Mouse (Mus musculus): Measurements from ENCODE around the gene Rps3.

The Rps3 gene

DNA sequence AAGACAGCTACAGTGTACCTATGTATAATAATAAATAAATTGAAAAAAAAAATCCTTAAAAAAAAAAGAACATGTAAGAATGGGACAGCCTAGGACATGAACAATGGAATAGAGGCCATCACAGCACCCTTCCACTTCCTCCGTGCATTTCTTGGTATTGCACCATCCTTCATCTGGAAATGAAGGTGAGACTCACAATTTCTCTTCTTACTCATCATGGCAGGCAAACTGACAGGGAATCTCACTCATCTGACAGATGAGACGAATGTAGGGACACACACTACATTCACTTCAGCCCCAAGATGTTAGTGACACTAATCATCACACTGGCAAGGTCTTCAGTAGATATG, 8.0 kb downstream of the Rps3 start:
- DNase-seq (ENCODE audit: low read depth, low spot score), result no peak

DNA sequence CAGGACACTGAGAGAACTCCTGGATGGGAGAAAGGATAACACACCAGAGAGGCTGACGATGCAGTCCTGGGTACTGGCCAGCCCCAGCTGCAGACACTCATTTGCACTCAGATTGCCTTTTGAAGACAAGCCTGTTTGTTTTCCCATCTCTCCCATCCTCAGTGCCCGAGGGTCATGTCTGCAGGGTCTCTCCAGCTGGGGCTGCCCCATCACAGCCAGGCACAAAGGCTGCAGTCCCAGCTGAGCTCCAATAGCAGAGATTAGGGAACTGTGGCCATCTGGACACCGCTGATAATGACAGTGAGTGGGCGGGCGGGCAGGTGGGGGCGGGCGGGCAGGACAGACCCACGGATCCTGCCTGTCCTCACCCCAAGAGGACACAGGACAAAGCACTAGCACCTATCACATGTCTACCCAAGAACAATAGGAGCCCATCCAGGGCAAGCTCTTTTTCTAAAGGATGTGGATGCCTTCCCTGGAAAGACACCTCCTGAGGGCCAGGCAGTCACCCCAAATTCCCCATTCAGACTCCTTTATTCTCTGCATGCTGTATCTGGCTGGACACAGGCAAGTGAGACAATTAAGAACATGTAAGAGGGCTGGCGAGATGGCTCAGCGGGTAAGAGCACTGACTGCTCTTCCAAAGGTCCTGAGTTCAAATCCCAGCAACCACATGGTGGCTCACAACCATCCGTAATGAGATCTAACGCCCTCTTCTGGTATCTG, 8.5 kb downstream of the Rps3 start:
- DNase-seq (ENCODE audit: low read depth, low spot score), result no peak

DNA sequence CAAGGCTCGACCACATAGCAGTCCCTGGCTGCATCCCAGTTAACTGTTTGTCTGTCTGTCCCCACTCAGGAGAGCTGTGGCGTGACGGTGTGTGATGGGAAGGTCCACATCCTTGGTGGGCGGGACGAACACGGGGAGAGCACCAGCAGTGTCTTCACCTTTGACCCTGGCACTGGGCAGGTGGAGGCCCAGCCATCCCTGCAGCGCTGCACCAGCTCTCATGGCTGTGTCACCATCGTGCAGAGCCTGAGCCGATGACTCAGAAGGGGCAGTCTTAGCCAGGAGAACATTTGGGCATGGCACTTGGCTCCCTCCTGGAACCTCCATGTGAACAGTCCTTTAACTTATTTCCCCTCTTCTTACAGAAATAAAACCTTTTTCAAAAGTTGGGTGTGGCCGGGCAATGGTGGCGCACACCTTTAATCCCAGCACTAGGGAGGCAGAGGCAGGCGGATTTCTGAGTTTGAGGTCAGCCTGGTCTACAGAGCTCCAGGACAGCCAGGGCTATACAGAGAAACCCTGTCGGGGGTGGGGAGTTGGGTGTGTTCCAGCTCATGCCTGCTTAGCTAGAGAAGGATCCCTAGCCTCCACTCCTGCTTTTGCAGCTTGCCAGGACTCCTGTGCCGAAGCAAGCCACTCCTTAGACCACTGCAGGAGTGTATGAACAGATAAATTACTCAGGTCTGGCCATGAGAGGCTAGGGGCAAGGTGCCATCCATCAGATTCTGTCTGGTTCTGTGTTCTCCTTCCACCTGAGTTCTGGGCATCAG, 9.7 kb downstream of the Rps3 start:
- no peak for DNase-seq (ENCODE audit: low read depth, low spot score)

DNA sequence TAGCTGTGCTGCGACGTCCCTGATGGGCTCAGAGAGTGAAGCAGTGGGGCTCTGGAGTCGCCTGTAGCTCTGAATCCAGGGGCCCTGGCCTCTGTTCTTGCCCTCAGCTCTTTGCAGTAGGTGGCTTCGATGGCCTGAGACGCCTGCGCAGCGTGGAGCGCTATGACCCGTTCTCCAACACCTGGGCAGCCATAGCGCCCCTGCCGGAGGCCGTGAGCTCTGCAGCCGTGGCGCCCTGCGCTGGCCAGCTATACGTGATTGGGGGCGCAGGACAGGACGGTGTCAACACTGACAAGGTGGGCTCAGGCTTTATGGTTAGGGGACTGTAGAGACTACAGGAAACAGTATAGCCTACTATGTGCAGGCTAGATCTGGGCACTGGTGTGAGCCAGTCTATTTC, 12.0 kb downstream of the Rps3 start:
- no peak for DNase-seq (ENCODE audit: low read depth, low spot score)

DNA sequence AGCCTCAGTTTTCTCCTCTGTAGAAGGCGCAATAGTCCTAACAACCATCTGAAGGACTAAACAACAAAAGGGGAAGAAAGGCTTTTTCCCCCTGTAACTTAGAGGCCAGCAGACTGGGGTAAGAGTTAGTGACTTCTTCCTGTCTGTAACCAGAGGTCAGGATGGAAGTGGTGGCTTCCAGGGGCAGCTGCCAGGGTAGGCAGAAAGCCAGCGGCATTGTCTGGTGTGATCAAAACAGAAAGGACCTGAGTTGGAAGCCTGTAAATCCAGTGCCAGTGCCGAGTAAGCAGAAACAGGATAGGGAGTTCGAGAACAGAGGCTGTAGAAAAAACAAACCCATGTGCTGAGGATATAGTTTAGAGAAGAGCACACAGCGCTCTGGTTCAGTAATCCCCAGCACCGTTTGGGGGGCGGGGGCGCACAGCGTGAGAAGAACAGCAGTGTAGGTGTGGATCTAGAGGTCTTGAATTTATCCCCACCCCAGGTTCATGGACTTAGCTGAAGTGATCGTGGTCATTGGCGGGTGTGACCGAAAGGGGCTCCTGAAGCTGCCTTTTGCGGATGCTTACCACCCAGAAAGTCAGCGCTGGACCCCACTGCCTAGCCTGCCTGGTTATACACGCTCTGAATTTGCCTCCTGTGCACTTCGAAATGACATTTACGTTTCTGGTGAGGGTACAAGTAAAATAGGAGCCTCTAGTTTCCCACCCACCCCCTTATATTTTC, 13.7 kb downstream of the Rps3 start:
- DNase-seq (ENCODE audit: low read depth, low spot score), result no peak

DNA sequence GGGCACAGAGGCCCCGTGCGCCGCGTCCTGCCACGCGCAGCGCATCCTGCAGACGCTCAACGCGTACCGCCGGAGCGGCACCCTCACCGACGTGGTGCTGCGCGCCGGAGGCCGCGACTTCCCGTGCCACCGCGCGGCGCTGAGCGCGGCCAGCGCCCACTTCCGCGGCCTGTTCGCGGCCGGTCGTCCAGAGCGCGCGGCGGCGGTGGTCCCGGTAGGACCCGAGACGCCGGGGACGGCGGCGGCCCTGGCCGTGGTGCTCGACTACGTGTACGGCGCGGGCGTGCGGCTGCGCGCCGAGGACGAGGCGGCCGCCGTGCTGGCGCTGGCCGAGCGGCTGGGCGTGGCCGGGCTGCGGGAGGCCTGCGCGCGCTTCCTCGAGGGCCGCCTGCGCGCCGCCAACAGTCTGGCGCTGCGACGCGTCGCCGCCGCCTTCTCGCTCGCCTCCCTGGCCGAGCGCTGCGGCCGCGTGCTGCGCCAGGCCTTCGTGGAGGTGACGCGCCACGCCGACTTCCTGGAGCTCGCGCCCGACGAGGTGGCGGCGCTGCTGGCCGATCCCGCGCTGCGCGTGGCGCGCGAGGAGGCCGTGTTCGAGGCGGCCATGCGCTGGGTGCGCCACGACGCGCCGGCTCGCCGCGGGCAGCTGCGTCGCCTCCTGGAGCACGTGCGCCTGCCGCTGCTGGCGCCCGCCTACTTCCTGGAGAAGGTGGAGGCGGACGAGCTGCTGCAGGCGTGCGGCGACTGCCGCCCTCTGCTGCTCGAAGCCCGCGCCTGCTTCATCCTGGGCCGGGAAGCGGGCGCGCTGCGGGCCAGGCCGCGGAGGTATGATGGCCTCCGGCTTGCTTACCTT, 15.0 kb downstream of the Rps3 start:
- DNase-seq (ENCODE audit: low read depth, low spot score), result no peak

DNA sequence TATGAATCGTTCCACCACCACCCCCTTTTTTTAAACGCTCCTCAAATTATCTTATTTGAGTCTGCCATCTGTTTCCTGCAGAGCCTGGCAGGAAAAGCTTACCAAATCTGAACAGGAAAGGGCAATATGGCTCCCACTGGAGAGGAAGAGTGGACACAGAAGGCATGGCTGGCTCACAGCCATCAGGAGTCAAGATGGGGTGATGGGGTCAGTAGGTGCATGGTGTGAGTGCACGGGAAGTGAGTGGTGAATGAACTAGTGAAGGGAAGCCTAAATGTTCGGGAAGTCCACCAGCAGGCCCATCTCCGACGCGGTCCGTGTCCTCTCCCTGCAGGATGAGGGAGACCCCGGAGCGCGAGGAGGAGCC, 15.6 kb downstream of the Rps3 start:
- DNase-seq (ENCODE audit: low read depth, low spot score), result no peak

DNA sequence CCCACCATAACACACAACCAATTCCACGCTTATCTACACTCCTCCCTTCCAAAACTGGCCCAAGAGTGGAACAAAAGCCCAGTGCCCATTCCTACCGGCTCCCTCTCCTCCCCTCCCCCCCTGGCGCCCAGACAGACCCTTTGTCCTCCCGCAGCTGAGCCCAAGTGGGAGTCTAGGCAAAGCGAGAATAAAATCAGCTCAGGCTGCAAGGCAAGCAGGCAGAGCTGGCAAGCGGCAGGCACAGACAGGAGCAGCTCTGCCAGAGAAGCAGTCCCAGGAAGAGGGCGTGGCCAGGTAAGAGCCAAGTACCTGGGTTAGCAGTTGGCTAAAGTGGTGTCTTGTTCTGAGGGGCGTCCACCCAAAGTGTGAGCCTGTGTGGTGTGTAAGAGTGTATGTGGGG, 17.7 kb downstream of the Rps3 start, which contains the start of gene Klhl35:
TSS of gene Klhl35 (plus strand) at position 194 of the 400 bp plus-strand sequence.
- no peak for DNase-seq (ENCODE audit: low read depth, low spot score)

DNA sequence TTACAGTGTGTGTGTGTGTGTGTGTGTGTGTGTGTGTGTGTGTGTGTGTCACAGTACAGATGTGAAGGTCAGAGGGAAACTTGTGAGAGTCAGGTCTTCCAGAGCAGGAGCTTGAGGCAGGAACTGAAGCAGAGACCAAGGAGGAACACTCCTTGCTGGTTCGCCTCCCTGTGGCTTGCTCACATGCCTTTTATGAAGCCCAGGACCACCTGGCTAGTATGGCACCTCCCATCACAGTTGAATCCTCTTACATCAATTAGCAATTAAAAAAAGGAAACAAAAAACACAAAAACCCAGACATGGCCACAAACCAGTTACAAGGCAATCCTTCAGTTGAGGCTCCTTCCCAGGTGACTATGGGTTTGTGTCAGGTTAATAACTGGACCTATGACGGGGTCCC, 20.4 kb downstream of the Rps3 start:
- no peak for DNase-seq (ENCODE audit: low read depth, low spot score)

DNA sequence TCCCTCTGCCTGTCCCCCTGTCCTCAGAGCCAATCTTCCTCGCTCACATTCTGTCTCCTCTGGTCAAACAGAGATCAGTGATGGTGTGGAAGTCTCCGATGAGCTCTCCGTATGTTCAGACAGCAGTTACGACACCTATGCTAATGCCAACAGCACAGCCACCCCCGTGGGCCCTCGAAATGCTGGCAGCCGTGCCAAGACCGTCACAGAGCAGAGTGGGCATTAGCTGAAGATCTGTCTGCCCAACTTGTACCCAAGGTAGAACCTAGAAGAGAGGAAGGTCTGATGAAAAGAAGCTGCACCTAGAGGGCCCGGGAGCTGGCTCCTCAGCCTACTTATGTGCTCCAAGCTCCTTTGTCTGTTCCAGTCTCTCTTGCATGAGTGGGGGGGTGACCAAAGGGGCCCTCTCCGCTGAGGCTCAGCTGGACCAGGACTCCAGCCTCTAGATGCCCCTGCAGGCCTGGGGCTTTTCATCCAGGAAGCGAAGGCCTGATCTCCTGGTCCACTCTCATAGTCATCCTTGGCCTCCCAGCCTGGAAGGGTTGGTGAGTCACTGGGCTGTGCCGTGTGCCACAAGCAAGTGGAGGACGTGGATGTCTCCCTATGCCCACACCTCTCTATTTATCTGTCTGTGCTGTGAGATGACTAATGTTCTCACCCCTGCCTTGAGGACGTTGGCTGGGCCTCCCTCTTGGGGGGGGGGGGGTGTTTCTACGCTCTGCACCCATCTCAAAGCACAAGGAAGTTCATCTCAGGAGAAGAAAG, 23.5 kb downstream of the Rps3 start:
- DNase-seq (ENCODE audit: low read depth, low spot score), result no peak

DNA sequence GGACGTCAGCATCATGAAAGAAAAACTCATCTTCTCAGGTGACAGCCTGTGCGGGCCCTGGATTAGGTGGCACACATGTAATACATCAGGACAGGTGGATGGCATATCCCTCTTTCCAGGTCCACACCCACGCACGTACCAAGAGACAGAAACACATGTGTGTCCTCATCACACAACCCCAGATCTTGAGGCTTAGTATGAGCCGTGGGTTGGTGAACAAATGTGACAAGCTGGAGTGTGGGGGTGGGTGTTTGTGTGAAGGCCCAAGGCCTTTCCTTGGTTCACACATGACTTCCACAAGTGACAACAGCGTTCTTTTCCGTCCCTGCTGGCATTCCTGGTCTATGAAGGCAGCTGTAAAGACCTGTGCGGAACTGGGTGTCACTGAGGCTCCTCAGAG, 24.7 kb downstream of the Rps3 start:
- DNase-seq (ENCODE audit: low read depth, low spot score), result no peak

DNA sequence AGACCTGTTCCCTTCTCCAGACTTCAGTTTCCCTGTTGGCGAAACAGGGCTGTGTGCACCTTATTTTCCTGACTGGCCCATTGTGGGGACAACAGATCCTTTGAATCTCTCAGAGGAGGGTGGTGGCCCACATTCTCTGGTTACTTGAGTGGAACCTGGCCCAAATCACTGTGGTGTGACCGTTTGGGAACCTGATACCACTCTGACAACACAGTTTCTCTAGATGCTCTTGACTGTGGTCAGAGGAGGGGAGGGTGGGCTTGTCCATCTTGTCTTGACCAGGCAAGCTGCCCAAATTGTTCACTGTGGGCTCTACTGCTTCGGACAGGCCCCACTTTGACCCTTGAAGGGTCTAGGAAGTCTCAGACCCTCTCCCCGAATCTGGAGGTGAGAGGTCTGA, 29.5 kb downstream of the Rps3 start:
- no peak for DNase-seq (ENCODE audit: low read depth, low spot score)

DNA sequence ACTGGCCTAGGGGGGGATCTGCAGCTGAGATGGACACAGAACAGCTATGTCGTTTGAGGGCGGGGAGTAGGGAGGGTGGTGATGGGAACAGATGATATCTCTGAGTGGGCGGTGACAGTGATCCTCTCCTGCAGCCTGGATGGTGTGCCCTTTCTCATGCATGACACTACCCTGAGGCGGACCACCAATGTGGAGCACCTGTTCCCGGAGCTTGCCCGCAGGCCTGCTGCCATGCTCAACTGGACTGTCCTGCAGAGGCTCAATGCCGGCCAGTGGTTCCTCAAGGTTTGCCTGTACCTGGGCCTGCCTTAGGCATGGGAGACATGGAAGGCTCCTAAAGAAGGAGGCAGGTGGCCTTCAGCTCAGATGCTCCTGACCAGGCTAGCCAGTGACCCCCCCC, 30.7 kb downstream of the Rps3 start:
- no peak for DNase-seq (ENCODE audit: low read depth, low spot score)

DNA sequence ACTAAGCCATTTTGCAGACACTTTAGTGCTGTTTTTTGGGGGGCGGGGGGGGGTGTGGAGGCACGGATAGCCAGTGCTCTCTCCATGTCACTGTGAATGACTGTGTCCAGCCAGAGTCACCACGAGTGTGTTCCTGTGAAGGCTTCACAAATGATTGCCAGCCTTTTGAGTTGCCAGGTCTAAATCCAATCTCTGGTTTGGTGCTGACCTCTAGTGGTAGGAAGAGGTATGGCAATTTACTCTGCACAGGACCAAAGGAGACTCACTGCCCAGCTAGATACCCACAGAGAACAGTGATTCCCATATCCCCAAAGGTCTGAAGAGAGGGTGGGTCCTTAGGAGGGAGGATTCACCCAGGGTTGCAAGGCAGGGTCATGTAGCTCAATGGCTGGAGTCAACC, 32.8 kb downstream of the Rps3 start:
- no peak for DNase-seq (ENCODE audit: low read depth, low spot score)

DNA sequence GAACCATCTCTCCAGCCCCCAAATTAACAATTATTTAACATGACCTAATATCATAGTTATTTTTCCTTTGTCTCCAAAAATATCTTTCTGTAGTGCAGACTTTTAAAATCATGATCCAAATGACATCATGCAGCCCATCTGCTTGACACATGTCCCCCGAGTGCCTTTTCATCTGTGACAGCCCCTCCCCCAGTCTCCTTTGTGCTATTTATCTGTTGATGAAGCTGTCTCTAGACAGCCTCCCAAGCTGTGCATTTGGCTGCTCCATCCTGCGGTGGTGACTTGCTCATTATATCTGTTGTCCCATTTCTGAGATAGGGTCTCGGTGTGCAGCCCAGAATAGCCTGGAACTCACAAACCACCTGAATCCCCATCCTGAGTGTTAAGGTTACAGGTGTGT, 33.8 kb downstream of the Rps3 start:
- DNase-seq (ENCODE audit: low read depth, low spot score), result no peak

DNA sequence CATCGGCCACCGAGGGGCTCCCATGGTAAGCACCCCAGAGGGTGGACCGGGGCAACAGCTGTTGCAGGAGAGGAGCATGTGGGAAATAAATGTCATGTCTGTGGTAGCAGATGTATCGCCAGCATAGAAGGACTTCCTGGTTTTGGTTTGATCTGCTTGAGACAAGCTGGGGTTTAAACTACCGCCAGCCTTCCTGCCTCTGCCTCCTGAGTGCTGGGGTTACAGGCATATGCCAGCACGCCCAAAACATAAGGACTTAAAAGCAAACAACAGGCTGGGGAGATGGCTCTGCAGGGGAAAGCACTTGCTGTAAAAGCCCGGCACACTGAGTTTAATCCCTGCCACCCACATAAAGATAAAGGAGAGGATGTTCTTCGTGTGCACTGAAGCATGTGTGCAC, 34.5 kb downstream of the Rps3 start:
- DNase-seq (ENCODE audit: low read depth, low spot score), result no peak

DNA sequence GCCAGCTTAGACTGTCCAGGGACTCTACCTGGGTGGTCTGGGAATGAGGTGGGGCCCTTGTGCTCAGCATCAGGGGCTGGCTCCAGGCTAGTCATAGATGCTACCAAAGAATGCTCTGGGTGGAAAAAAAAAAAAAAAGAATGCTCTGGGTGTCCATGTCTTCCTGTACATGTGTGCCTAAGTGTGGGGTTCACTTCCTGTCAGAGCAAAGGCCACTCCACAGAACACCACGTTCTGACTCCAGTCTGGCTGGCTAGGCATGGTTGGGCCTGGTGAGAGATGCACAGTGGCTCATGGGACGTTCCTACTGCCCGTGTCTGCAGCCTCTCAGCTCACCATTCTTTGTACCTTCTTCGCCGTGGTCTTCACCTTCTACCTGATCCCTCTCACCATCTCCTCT, 34.9 kb downstream of the Rps3 start:
- no peak for DNase-seq (ENCODE audit: low read depth, low spot score)

DNA sequence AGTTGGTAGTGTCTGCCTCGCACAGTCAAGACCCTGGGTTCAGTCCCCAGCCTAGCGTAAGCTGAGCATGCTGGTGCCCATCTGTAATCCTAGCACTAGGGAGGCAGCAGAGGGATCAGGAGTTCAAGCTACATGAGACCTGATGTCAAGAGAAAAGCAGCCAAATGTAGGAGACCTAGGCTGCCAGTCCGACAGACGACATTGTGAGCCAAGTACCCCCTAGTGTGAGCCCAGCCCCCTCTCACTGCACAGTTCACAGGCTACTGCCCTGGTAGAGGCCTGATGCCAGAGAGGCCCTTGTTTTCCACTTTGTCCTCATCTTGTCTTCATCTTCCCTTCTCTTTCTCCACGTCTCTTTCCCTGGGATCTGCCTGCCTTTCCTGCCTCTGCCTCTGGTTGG, 36.2 kb downstream of the Rps3 start:
- DNase-seq (ENCODE audit: low read depth, low spot score), result no peak

DNA sequence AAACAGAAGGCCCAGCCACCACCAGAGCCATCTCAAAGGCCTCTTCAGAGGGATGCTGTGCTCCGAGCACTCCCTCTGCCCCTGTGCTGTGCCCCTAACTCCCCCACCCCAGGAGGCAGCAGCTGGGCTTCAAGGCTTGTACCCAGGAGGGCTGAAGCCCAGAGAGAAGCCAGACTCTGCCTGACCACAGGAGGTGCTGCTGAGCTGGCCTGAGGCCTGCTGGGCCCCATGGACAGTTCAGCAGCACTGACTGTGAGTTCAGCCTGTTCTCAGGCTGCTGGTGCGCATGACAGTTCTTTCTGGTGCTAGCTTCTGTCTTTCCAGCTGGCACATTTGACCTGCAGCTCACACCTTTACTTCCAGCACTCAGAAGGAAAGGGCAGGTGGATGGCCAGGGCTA, 37.7 kb downstream of the Rps3 start:
- no peak for DNase-seq (ENCODE audit: low read depth, low spot score)

DNA sequence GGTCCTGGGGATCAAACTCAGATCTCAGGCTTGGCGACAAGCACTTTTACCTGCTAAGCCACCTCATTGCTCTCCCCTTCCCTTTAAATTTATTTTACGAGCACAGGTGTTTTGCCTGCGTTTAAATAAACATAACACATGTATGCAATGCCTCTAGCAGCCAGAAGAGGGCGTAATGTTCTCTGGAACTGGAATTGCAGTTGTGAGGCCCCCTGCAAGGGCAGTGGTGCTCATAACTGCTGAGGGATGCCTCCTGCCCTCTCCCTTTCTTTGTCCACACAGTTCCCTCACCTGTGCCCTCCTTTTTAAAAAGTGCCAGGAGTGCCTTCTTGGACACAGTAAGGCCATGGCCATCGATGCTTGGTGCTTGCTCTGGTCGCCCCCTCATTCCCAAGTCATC, 39.5 kb downstream of the Rps3 start:
- no peak for DNase-seq (ENCODE audit: low read depth, low spot score)

DNA sequence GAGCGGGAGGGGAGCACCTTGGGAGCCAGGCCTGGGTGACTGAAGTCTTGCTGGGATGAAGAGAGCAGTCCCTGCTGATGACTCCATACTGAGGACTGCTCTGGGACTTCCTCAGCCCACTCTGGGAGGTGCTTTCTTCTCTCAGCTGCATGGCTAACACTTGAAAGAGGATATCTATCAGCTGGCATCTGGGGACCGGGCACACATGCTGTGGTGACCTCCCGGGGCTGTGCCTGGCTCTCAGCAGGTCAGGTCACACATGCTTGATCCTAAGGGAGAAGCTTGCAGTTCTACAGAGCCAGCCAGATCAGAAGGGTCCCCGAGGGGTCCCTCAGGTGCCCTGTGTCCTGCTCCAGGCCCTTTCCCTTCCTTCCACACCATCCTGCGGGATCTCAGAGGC, 40.4 kb downstream of the Rps3 start:
- DNase-seq (ENCODE audit: low read depth, low spot score), result no peak
